Mouse (Mus musculus) megakaryocyte, embryonic 14.5 days (primary cell): ENCODE measurements at regions not wholly inside any gene's neighbourhood (a gene's known extent, or its start where the extent isn't known, plus 50 kb on each side); places are given as distances from the start of the nearest gene placed in this dataset.

Experiments
- FLI1 ChIP-seq: IDR thresholded peaks from 2 replicates; pipeline ENCODE4 v1.6.1; 2012; ENCODE audit warnings: low read length, inconsistent platforms, mixed read lengths
- GATA1 ChIP-seq: IDR thresholded peaks from 3 replicates; pipeline ENCODE4 v1.6.1; 2012; ENCODE audit warnings: mixed read lengths, low read length, inconsistent platforms, borderline replicate concordance

GRCm38 (mm10) chr2:106477991-106478390 lies 215.1 kb upstream of the Mpped2 start:
- no peak for TF ChIP-seq GATA1
- TF ChIP-seq FLI1 = no peak
